Mouse (Mus musculus) T-helper 2 cell (primary cell): ENCODE results near the gene Cldnd2.

Source experiments
- in situ Hi-C: fragments of 300-600 bp; cut with MboI, MseI; formaldehyde crosslinking; loops from one replicate; pipeline ENCODE4 v1.15.1; 2025; ENCODE audit warnings: high pct_unique_total_duplicates

Gene Cldnd2

GRCm38 (mm10) chr7:43443917-43444293 lies 3.3 kb downstream of the Cldnd2 start, which contains the start of the genes Etfb and Gm45233:
Gene Etfb (plus strand): TSS chr7:43444083.
Gene Gm45233 (plus strand): TSS chr7:43444128.
- in situ Hi-C loops = no loop called here

GRCm38 (mm10) chr7:43447801-43448200 lies 7.2 kb downstream of the Cldnd2 start:
- in situ Hi-C loops = no loop called here

GRCm38 (mm10) chr7:43448246-43448645 lies 7.7 kb downstream of the Cldnd2 start:
- in situ Hi-C loops = no loop called here

DNA sequence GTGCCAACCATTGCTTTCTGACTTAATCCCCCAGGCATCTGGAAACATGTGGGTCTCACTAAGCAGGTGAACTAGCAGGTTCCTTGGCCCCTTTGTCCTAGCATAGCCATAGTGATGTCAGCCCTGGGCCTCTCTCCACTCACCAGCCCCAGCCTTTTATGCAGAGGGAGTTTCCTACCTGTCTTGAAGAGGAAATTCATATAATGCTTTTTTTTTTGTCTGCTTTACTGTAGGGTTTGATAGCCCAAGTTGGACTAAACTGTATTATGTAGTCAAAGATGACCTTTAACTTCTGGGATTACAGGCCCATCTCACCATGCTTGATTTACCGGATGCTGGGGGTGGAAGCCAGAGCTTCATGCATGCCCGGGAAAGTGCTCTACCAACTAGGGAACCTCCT lies 9.2 kb downstream of the Cldnd2 start:
- in situ Hi-C loops = loop anchor here (5.0 kb wide), 1 partner anchor 138 kb away; the partner anchor contains the start of gene Zfp715

- in situ Hi-C loops = loop anchor here (5.0 kb wide), 1 partner anchor 139 kb away; the partner anchor contains the start of gene Zfp715
Measured at GRCm38 (mm10) chr7:43451726-43452125, 11.1 kb downstream of the Cldnd2 start.

DNA sequence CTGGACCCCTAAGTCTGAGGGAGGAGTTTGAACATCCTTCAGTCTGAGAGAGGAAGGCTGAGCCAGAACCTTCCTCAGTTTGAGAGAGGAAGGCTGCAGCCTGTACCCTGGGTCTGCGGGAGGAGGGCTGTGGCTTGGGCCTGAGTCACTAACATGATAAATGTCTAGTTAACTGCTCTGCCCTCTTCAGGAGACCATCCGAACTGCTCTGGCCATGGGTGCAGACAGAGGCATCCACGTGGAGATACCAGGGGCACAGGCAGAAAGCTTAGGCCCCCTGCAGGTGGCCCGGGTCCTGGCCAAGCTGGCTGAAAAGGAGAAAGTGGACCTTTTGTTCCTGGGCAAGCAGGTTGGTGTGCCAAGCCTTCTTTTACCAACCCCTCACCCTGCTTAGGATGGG lies 12.0 kb downstream of the Cldnd2 start:
- in situ Hi-C loops = loop anchor here (5.0 kb wide), 1 partner anchor 140 kb away; the partner anchor contains the start of gene Zfp715

DNA sequence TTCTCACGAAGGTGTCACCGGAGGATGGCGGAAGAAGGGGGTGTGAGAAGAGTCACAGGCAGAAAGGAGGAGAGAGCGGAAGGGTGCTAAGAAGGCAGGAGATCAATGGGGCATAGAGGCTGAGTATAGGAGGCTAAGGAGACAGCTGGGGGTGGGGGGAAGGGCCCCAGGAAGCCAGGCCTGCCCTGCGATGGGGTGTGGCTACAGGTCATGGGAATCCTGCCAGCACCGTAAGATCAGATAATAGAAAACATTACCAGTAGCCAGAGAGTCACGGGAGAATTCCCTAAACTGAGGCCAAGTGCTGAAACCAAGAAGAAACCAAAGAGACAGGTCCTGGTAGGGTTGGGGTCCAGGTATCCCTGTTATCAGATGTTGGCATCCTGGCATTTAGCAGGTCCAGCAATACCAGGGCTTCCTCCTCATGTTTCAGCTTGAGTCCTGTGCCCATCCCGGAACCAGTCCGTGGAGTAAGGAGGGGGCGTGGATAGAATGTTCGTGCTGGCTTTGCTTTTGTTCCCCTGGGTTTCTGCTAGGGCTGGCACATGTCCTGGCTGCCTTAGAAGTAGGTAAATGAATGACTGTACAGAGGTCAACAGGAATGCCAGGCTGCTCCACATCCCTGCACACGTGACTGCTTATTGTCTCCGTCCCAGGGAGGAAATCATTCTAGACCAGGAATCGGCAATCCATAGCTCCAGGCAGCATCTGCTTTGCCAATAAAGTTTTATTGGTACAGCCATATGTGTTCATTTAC lies 13.2 kb downstream of the Cldnd2 start:
- in situ Hi-C loops = loop anchor here (5.0 kb wide), 1 partner anchor 141 kb away; the partner anchor contains the start of gene Zfp715

DNA sequence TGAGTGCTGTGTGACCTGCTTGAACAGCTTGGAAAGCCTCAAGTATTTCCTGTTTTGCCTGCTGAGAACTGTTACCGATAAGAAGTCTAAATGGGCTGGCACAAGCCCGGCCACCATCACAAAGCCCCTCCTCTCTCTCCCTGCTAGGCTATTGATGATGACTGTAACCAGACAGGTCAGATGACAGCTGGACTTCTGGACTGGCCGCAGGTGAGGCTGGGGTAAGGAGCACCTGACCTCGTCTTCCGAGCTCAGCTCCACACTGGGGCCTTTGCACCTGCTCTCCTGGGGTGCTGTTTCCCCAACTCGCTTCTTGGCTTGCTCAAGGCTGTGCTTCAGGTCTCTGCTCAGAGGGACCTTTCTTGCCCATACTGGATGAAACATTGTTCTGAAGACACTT lies 13.8 kb downstream of the Cldnd2 start:
- in situ Hi-C loops = loop anchor here (5.0 kb wide), 1 partner anchor 142 kb away; the partner anchor contains the start of gene Zfp715

DNA sequence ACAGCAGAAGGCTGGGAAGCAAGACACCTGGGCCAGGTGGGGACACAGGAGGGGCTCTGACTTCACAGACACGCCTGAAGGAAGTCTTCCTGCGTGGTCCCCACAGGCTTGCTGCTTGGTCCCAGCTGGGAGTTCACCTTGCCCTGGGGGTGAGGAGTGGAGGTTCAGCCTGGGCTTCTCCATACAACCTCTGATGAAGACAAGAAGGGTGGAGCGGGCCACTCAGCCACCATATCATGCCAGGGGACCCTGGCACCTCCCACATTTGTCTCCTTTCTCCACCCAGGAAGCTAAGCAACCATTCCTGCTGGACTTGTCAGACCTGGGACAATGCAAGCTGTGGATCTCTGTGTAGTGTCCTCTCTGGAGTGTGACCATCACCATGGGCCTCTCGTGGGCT lies 22.3 kb downstream of the Cldnd2 start, which contains the start of gene Vsig10l:
Vsig10l (plus strand) TSS at position 301 of the 400 bp plus-strand sequence.
- in situ Hi-C loops = loop anchor here (5.0 kb wide), 1 partner anchor 99 kb away; the partner anchor contains the start of gene Zfp658

- in situ Hi-C loops = loop anchor here (5.0 kb wide), 1 partner anchor 98 kb away; the partner anchor contains the start of gene Zfp658
Measured at GRCm38 (mm10) chr7:43463976-43464375, 23.4 kb downstream of the Cldnd2 start.

DNA sequence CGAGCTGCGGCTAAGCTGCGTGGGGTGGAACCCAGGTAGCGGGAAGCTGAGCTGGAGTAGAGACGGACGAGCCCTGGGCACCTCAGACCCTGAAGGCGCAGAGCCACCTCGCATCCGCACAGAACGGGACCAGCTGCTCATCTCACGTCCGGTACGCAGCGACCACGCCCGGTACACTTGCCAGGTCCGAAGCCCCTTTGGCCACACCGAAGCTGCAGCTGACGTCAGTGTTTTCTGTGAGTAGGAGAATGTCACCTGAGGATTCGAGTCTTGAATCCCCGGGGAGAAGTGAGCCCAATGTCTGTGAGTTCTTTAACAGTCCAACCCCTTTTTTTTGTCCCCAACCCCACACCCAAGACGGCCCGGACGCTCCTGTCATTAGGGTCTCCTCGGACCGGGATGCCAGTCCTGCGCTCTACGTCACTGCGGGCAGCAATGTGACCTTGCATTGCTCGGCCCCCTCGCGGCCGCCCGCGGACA lies 24.3 kb downstream of the Cldnd2 start:
- in situ Hi-C loops = loop anchor here (5.0 kb wide), 1 partner anchor 97 kb away; the partner anchor contains the start of gene Zfp658

GRCm38 (mm10) chr7:43465344-43466098 lies 24.9 kb downstream of the Cldnd2 start:
- in situ Hi-C loops = no loop called here

- in situ Hi-C loops = no loop called here
Measured at GRCm38 (mm10) chr7:43466099-43466694, 25.6 kb downstream of the Cldnd2 start.

DNA sequence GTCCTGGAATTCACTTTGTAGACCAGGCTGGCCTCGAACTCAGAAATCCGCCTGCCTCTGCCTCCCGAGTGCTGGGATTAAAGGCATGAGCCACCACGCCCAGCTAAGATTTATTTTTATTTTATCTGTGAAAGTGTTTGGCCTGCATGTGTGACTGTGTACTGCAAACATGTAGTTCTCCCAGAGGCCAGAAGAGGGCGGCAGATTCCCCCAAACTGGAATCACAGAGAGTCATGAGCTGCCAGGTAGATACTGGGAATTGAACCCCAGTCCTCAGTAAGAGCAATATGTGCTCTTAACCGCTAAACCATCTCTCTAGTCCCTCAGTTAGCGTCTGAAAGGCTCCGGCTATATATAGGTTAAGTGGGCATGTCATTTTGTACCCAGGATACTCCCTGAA lies 29.8 kb downstream of the Cldnd2 start:
- in situ Hi-C loops = no loop called here

DNA sequence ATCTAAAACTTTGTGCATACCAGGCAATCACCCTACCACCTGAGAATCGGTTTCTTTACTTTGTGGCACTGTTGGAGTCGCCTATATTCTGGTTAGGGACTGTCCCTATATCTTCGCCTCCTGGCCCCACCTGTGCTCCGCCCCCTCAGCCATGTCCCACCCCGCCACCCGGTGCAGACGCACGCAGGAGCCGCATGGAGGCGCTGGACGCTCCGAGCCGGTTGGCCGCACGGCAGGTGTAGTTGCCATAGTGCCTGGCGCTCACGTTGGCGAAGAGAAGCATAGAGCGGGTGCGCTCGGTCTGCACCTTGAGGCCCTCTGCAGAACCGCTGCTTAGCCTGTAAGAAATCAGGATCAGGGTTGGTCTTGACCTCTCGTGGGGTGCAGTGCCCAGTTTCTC lies 35.1 kb downstream of the Cldnd2 start:
- in situ Hi-C loops = no loop called here

GRCm38 (mm10) chr7:43476376-43476775 lies 35.8 kb downstream of the Cldnd2 start:
- in situ Hi-C loops = no loop called here

DNA sequence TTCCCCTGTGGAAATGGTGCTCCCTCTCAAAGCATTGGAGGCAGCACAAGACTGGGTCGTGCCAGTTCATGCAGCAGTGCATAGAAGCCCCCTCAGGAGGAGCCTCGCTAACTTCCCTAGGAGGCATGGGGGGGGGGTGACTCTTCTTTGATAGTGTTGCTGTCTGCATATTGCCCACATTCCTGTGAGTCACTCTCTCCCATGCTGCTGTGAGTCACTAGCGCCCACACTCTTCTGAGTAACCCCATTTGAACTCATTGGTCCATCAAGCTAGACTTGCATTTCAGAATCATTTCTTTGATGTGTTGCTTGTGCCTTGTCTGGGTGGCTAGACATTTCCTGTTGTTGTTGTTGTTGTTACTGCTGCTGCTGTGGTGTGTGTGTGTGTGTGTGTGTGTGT lies 40.6 kb downstream of the Cldnd2 start:
- in situ Hi-C loops = no loop called here

DNA sequence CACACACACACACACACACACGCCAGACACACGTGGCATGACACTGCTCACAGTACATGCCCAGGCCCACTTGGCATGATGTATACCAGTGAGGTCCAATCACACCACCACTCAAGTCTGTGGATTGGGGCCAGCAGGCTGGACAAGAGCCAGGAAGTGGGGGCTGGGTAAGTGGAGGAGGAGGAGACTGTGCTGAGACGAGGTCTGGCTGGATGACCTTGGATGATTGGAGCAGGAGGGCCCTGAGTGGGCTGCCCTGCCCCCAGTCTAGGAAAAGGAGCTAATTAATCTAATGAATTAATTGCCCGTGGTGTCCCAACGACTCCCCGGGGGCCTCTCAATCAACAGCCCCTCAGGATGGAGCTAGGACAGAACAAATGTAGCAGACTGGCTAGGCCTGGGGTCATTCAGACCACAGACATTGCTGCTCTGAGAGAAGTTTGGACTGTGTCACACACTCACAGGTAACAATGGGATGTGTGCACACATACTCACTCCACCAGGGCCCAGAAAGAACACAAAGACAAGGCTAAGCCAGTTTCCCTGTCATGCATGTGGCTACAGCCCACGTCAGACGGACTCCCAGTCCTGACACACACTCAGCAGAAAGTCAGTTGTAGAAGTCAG lies 41.6 kb downstream of the Cldnd2 start:
- in situ Hi-C loops = no loop called here

DNA sequence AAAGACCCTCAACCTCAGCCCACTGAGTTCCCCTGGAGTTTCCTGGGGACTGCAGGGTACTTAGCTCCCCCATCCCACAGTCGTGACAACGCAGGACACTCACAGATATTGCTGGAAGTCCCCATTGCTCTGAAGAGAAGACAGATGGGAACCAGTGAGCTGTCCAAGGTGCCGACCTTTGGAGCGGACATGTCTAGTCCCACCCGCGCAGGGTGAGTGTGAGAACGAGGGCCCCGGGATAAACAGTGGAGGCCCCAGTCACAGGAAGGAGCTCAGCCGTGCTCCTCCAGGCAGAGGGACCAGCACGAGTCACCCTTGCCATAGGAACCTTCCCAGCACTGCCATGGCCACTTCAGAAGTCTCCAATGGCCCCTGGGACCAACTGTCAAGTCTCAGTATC lies 42.7 kb downstream of the Cldnd2 start:
- in situ Hi-C loops = no loop called here

GRCm38 (mm10) chr7:43488646-43489045 lies 48.1 kb downstream of the Cldnd2 start:
- in situ Hi-C loops = loop anchor here (5.0 kb wide), 1 partner anchor 94 kb away; no protein-coding TSS in a partner anchor

DNA sequence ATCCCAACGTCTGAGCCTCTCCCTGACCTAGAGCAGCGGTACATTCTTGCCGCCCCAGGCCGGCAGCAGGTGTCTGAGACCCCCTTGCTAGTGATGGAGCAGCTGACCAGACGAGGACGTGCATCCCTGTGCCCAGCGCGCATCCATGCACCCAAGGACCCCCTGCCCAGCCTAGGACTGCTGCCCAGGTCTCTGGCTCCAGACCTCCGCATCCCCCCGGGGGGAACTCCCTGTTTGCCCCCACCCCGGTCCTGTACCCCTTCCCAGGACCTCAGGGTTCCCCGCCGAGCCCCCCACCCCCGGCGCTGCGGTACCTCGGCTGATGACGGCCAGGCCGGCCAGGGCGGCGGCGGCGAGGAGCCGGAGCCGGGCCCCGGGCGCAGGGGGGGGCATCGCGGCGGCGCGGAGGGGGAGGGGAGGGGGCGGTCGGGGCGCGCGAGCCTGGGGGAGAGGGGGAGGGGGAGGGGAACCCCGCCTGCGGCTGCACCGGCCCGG lies 49.1 kb downstream of the Cldnd2 start, which contains the start of gene Iglon5:
Iglon5 (minus strand) TSS at position 445 of the 495 bp plus-strand sequence.
- in situ Hi-C loops = loop anchor here (5.0 kb wide), 1 partner anchor 93 kb away; no protein-coding TSS in a partner anchor
